Mouse (Mus musculus) c-Kit-negative CD71-positive TER-119-positive erythroid progenitor cells, embryonic 14.5 days (primary cell): ENCODE data around the gene Tnfrsf8.
"Not testable (repeated sequence)": the region's sequence is repeated elsewhere in the genome, so short reads cannot be mapped to it uniquely, and the experiment has no call there.

Source experiments
- DNase-seq: peaks from one replicate; pipeline ENCODE4 v3.0.0-alpha.2; 2013; ENCODE audit warnings: low read depth, low spot score

Gene Tnfrsf8

GRCm38 (mm10) chr4:145314836-145315467 is at the start of gene Tnfrsf8:
Tnfrsf8 (minus strand) TSS chr4:145315164.
- no peak for DNase-seq

- not testable (repeated sequence) for DNase-seq
Observed at GRCm38 (mm10) chr4:145361635-145362034, 46.7 kb upstream of the Tnfrsf8 start.

- DNase-seq, result no peak
Observed at GRCm38 (mm10) chr4:145361065-145361464, 46.1 kb upstream of the Tnfrsf8 start.

- DNase-seq, result no peak
Observed at GRCm38 (mm10) chr4:145360567-145360966, 45.6 kb upstream of the Tnfrsf8 start.

- DNase-seq, result no peak
Observed at GRCm38 (mm10) chr4:145356234-145356633, 41.3 kb upstream of the Tnfrsf8 start.

GRCm38 (mm10) chr4:145353855-145354254 is 38.9 kb upstream of the Tnfrsf8 start:
- no peak for DNase-seq

- no peak for DNase-seq
Observed at GRCm38 (mm10) chr4:145344948-145345347, 30.0 kb upstream of the Tnfrsf8 start.

- DNase-seq, result no peak
Observed at GRCm38 (mm10) chr4:145341879-145342809, 27.2 kb upstream of the Tnfrsf8 start.

- no peak for DNase-seq
Observed at GRCm38 (mm10) chr4:145337906-145338858, 23.2 kb upstream of the Tnfrsf8 start.

- DNase-seq, result no peak
Observed at GRCm38 (mm10) chr4:145336587-145336986, 21.6 kb upstream of the Tnfrsf8 start.

- no peak for DNase-seq
Observed at GRCm38 (mm10) chr4:145336019-145336418, 21.1 kb upstream of the Tnfrsf8 start.

- DNase-seq, result no peak
Observed at GRCm38 (mm10) chr4:145323631-145324030, 8.7 kb upstream of the Tnfrsf8 start.

- no peak for DNase-seq
Observed at GRCm38 (mm10) chr4:145322995-145323627, 8.1 kb upstream of the Tnfrsf8 start.

- DNase-seq, result no peak
Observed at GRCm38 (mm10) chr4:145322211-145322610, 7.2 kb upstream of the Tnfrsf8 start.

GRCm38 (mm10) chr4:145320624-145321023 is 5.7 kb upstream of the Tnfrsf8 start:
- no peak for DNase-seq

- DNase-seq, result no peak
Observed at GRCm38 (mm10) chr4:145319274-145320226, 4.6 kb upstream of the Tnfrsf8 start.

GRCm38 (mm10) chr4:145316708-145317107 is 1.7 kb upstream of the Tnfrsf8 start:
- DNase-seq, result no peak

GRCm38 (mm10) chr4:145313966-145314365 is 998 bp downstream of the Tnfrsf8 start:
- DNase-seq, result no peak

- no peak for DNase-seq
Observed at GRCm38 (mm10) chr4:145313256-145313655, 1.7 kb downstream of the Tnfrsf8 start.

GRCm38 (mm10) chr4:145312530-145312929 is 2.4 kb downstream of the Tnfrsf8 start:
- DNase-seq, result no peak
